29 mouse cellular contexts compared by ENCODE assay signal in genomic region chr15:26712271-26712670, GRCm38 (mm10).
DNase-seq lines count a peak whose midpoint lies in the region; ATAC-seq and TF ChIP-seq lines count a peak whose summit lies in the region.
"Had no signal": no experiment of that assay in that cellular context is flagged by ENCODE, and none has a peak within 500 bp of the region (broad histone marks: within the 10 kb centered on the region; RNA-seq: fewer than 3 reads in every experiment).

No protein-coding gene starts in this region.

- 0 out of 2 replicates have a peak, but pooled peaks cover under 1% of the 10 kb centered on the region for H3K4me1 ChIP-seq in hindbrain, postnatal 0 days (ENCODE audit: insufficient read depth, low read length)
- H3K4me1 ChIP-seq in hindbrain, embryonic 11.5 days (replicated peaks; ENCODE audit: control insufficient read depth, insufficient read depth, low read length) = no peaks in the 10 kb centered on the region
- H3K4me1 ChIP-seq in midbrain, postnatal 0 days (ENCODE audit: insufficient read depth, low read length) = no peaks in the 10 kb centered on the region
- peaks cover 13% of the 10 kb centered on the region; the same call in 1 of the 2 replicates for H3K4me1 ChIP-seq in midbrain, embryonic 15.5 days
- H3K4me1 ChIP-seq in heart, adult 2 months (ENCODE audit: control insufficient read depth, insufficient read depth, low read length) = no peaks in the 10 kb centered on the region; the same call in 1 of the 2 replicates
- H3K4me1 ChIP-seq: liver, embryonic 13.5 days had no signal

- H3K79me2 ChIP-seq in heart, adult 2 months (replicated peaks; ENCODE audit: control insufficient read depth, insufficient read depth, low read length) = no peaks in the 10 kb centered on the region

- TF ChIP-seq CTCF in hindbrain, postnatal 0 days (IDR thresholded peaks at IDR 0.05; ENCODE audit: low read depth) = no peak
- no peak for TF ChIP-seq CTCF in midbrain, postnatal 0 days (IDR thresholded peaks at IDR 0.05)
- no peak for TF ChIP-seq CTCF in heart, adult 2 months (IDR thresholded peaks at IDR 0.05)

- H3K27me3 ChIP-seq in hindbrain, postnatal 0 days (ENCODE audit: insufficient read depth, low read length) = no peaks in the 10 kb centered on the region
- H3K27me3 ChIP-seq in hindbrain, embryonic 11.5 days (ENCODE audit: control insufficient read depth, insufficient read depth, low read length) = no peaks in the 10 kb centered on the region
- H3K27me3 ChIP-seq in midbrain, postnatal 0 days (ENCODE audit: insufficient read depth, low read length) = no peaks in the 10 kb centered on the region
- H3K27me3 ChIP-seq in midbrain, embryonic 15.5 days (replicated peaks) = no peaks in the 10 kb centered on the region
- no peaks in the 10 kb centered on the region for H3K27me3 ChIP-seq in heart, adult 2 months (ENCODE audit: control insufficient read depth, insufficient read depth, low read length)
- H3K27me3 ChIP-seq: intestine, embryonic 15.5 days; limb, embryonic 15.5 days; liver, embryonic 13.5 days; neural tube, embryonic 15.5 days had no signal

- no peak for ATAC-seq in hindbrain, postnatal 0 days
- no peak for ATAC-seq in hindbrain, embryonic 11.5 days (ENCODE audit: low FRiP score)
- no peak for ATAC-seq in midbrain, postnatal 0 days (ENCODE audit: low FRiP score)
- ATAC-seq in midbrain, embryonic 15.5 days (replicated peaks) = no peak
- ATAC-seq: forebrain, postnatal 0 days; hindbrain, embryonic 16.5 days; intestine, embryonic 15.5 days had no signal

- H3K4me3 ChIP-seq in hindbrain, postnatal 0 days (ENCODE audit: low read length) = no peak overlapping the region
- no peak overlapping the region for H3K4me3 ChIP-seq in hindbrain, embryonic 11.5 days (ENCODE audit: low read depth, low read length)
- H3K4me3 ChIP-seq in midbrain, postnatal 0 days (ENCODE audit: low read depth, low read length) = no peak overlapping the region
- H3K4me3 ChIP-seq in midbrain, embryonic 15.5 days = no peak overlapping the region
- no peak overlapping the region for H3K4me3 ChIP-seq in heart, adult 2 months
- H3K4me3 ChIP-seq: hindbrain, embryonic 10.5 days; intestine, embryonic 15.5 days; limb, embryonic 10.5 days; limb, embryonic 15.5 days; liver, embryonic 13.5 days; neural tube, embryonic 15.5 days had no signal

- TF ChIP-seq EP300 in heart, adult 2 months (IDR thresholded peaks at IDR 0.05; ENCODE audit: insufficient read depth, low read depth, low read length) = no peak

- intact Hi-C loops in heart, adult 2 months (cut with DNase I) = no loop called here

- no peak overlapping the region for H3K9ac ChIP-seq in hindbrain, postnatal 0 days (replicated peaks; ENCODE audit: low read length)
- no peak overlapping the region for H3K9ac ChIP-seq in hindbrain, embryonic 11.5 days (ENCODE audit: low read depth, low read length)
- H3K9ac ChIP-seq in midbrain, postnatal 0 days (replicated peaks; ENCODE audit: low read length, poor library complexity, severe bottlenecking) = no peak overlapping the region
- no peak overlapping the region for H3K9ac ChIP-seq in midbrain, embryonic 15.5 days
- H3K9ac ChIP-seq in heart, adult 2 months (ENCODE audit: low read depth, low read length) = no peak overlapping the region
- H3K9ac ChIP-seq: forebrain, postnatal 0 days; intestine, embryonic 15.5 days; limb, embryonic 15.5 days; liver, embryonic 13.5 days; neural tube, embryonic 15.5 days had no signal

- H3K36me3 ChIP-seq in hindbrain, postnatal 0 days (ENCODE audit: insufficient read depth, low read length) = no peaks in the 10 kb centered on the region
- H3K36me3 ChIP-seq in hindbrain, embryonic 11.5 days (ENCODE audit: control insufficient read depth, insufficient read depth, low read length) = no peaks in the 10 kb centered on the region
- no peaks in the 10 kb centered on the region for H3K36me3 ChIP-seq in midbrain, postnatal 0 days (ENCODE audit: insufficient read depth, low read length)
- no peaks in the 10 kb centered on the region for H3K36me3 ChIP-seq in midbrain, embryonic 15.5 days (replicated peaks)
- no peaks in the 10 kb centered on the region for H3K36me3 ChIP-seq in heart, adult 2 months (ENCODE audit: control insufficient read depth, insufficient read depth, low read length)
- H3K36me3 ChIP-seq: hindbrain, embryonic 10.5 days; intestine, embryonic 15.5 days; limb, embryonic 10.5 days; limb, embryonic 15.5 days; liver, embryonic 13.5 days; neural tube, embryonic 15.5 days had no signal

- no peak for TF ChIP-seq POLR2A in heart, adult 2 months (IDR thresholded peaks at IDR 0.05; ENCODE audit: insufficient read depth, low read depth, low read length)

- H3K9me3 ChIP-seq in hindbrain, postnatal 0 days (ENCODE audit: low read length) = no peaks in the 10 kb centered on the region
- H3K9me3 ChIP-seq in hindbrain, embryonic 11.5 days (ENCODE audit: control insufficient read depth, low read length) = no peaks in the 10 kb centered on the region
- H3K9me3 ChIP-seq in midbrain, postnatal 0 days (ENCODE audit: low read length) = no peaks in the 10 kb centered on the region
- H3K9me3 ChIP-seq in midbrain, embryonic 15.5 days = no peaks in the 10 kb centered on the region
- H3K9me3 ChIP-seq: hindbrain, embryonic 10.5 days; intestine, embryonic 15.5 days; limb, embryonic 10.5 days; limb, embryonic 15.5 days; liver, embryonic 13.5 days; neural tube, embryonic 15.5 days had no signal

- 39% methylated on average over 7 of the region's 7 CpGs for WGBS in hindbrain, postnatal 0 days
- WGBS in hindbrain, embryonic 11.5 days = 85% methylated on average over 7 of the region's 7 CpGs
- whole genome bisulfite sequencing in midbrain, postnatal 0 days = 44% methylated on average over 7 of the region's 7 CpGs
- 45% methylated on average over 7 of the region's 7 CpGs for WGBS in midbrain, embryonic 15.5 days
- WGBS in heart, adult 2 months = 64% methylated on average over 7 of the region's 7 CpGs

- no peak overlapping the region for H3K27ac ChIP-seq in hindbrain, postnatal 0 days
- no peak overlapping the region for H3K27ac ChIP-seq in hindbrain, embryonic 11.5 days (ENCODE audit: low read depth, low read length)
- no peak overlapping the region for H3K27ac ChIP-seq in midbrain, postnatal 0 days (ENCODE audit: low read depth, low read length)
- H3K27ac ChIP-seq in midbrain, embryonic 15.5 days = no peak overlapping the region
- H3K27ac ChIP-seq in heart, adult 2 months = no peak overlapping the region
- H3K27ac ChIP-seq: hindbrain, embryonic 10.5 days; intestine, embryonic 15.5 days; limb, embryonic 10.5 days; limb, embryonic 15.5 days; liver, embryonic 13.5 days; neural tube, embryonic 15.5 days had no signal

- DNase-seq in adrenal gland, postnatal 10 days = peak; percentile 23
- DNase-seq in adrenal gland, postnatal 4 days (ENCODE audit: low spot score in 2 of 2) = no peak
- peak; percentile 47 for DNase-seq in hindbrain, postnatal 0 days (ENCODE audit: low spot score)
- no peak for DNase-seq in hindbrain, embryonic 11.5 days (ENCODE audit: low spot score)
- DNase-seq in midbrain, postnatal 0 days (ENCODE audit: low spot score) = peak; percentile 26
- DNase-seq in skeletal muscle tissue, adult 2 months (ENCODE audit: low read depth, low spot score) = peak; percentile 8
- no peak for DNase-seq in heart, adult 2 months
- DNase-seq: cerebellum, adult 11-12 months; cerebellum, adult 9-11 months; embryo, embryonic 11 days; forebrain, postnatal 0 days; gastrocnemius, postnatal 10 days; kidney, adult 2 months; kidney, postnatal 36 days; layer of hippocampus, postnatal 36 days; liver, embryonic 13.5 days; lung, adult 18-20 months; right cerebral cortex, postnatal 25 days; spleen, adult 18-20 months; thymus, adult 18-20 months; thymus, postnatal 36 days had no signal

- no peak overlapping the region for H3K4me2 ChIP-seq in hindbrain, postnatal 0 days (ENCODE audit: low read depth, low read length)
- no peak overlapping the region for H3K4me2 ChIP-seq in hindbrain, embryonic 11.5 days (replicated peaks; ENCODE audit: low read depth, low read length)
- no peak overlapping the region for H3K4me2 ChIP-seq in midbrain, postnatal 0 days (ENCODE audit: low read depth, low read length, poor library complexity, severe bottlenecking)
- no peak overlapping the region for H3K4me2 ChIP-seq in midbrain, embryonic 15.5 days
- H3K4me2 ChIP-seq: intestine, embryonic 15.5 days; limb, embryonic 15.5 days; liver, embryonic 13.5 days; midbrain, embryonic 11.5 days; neural tube, embryonic 15.5 days had no signal

Comparison
In these comparisons a context has a peak if more than half of its experiments do, and no peak if none do; other contexts are left out.
1. DNase-seq: peak in adrenal gland, postnatal 10 days (single experiment), hindbrain, postnatal 0 days (single experiment), midbrain, postnatal 0 days (single experiment) and skeletal muscle tissue, adult 2 months (single experiment); none in adrenal gland, postnatal 4 days (0 of 2), hindbrain, embryonic 11.5 days (single experiment) and heart, adult 2 months (0 of 2).